Mouse (Mus musculus) lung, postnatal 0 days (tissue): ENCODE data around the gene Klhdc8b. TPM values are rescaled to one million over a fixed set of nuclear protein-coding genes. Genes with fewer than 3 reads are reported as not detected.
A peak's percentile ranks its signal among the peaks of the same experiment; 100 is the strongest.

Experiments used
- ATAC-seq: fragments of 200-750 bp; cut with Nextera tagmentation; 2 replicates; pipeline ENCODE4 v1.8.0; 2017; ENCODE audit warnings: moderate library complexity
- DNase-seq: peaks from one replicate; pipeline ENCODE4 v3.0.0-alpha.2; 2016; ENCODE audit warnings: low spot score
- H3K27ac ChIP-seq: fragments of 300-500 bp; sonication (generic); 2 replicates; pipeline ENCODE4 v1.5.1; 2014; ENCODE audit warnings: antibody characterized with exemption, mild to moderate bottlenecking, low read length, mixed read lengths
- H3K27me3 ChIP-seq: fragments of 300-500 bp; sonication (generic); replicated peaks from 2 replicates; pipeline ENCODE4 v1.6.1; 2014; ENCODE audit warnings: low read length, mixed read lengths; ENCODE audit not compliant: insufficient read depth
- H3K36me3 ChIP-seq: fragments of 300-500 bp; sonication (generic); 2 replicates; pipeline ENCODE4 v1.6.1; 2014; ENCODE audit warnings: low read length, mixed read lengths; ENCODE audit not compliant: insufficient read depth
- H3K4me1 ChIP-seq: fragments of 300-500 bp; sonication (generic); 2 replicates; pipeline ENCODE4 v1.6.1; 2014; ENCODE audit warnings: antibody characterized with exemption, low read depth, low read length, mixed read lengths; ENCODE audit not compliant: insufficient read depth
- H3K4me2 ChIP-seq: fragments of 300-500 bp; sonication (generic); replicated peaks from 2 replicates; pipeline ENCODE4 v1.6.1; 2014; ENCODE audit warnings: low read depth, mild to moderate bottlenecking, low read length, moderate library complexity, mixed read lengths
- H3K4me3 ChIP-seq: fragments of 300-500 bp; sonication (generic); 2 replicates; pipeline ENCODE4 v1.5.1; 2014; ENCODE audit warnings: low read depth, low read length
- H3K9ac ChIP-seq: fragments of 300-500 bp; sonication (generic); replicated peaks from 2 replicates; pipeline ENCODE4 v1.6.1; 2014; ENCODE audit warnings: low read depth, mild to moderate bottlenecking
- H3K9me3 ChIP-seq: fragments of 300-500 bp; sonication (generic); 2 replicates; pipeline ENCODE4 v1.6.1; 2016; ENCODE audit warnings: low read length, mixed read lengths
- CTCF ChIP-seq: IDR thresholded peaks from 2 replicates; pipeline ENCODE4 v1.5.1; 2016; ENCODE audit warnings: antibody characterized with exemption, mild to moderate bottlenecking
- EP300 ChIP-seq: IDR thresholded peaks from 2 replicates; pipeline ENCODE4 v1.6.1; 2016; ENCODE audit warnings: antibody characterized with exemption, mild to moderate bottlenecking, control low read depth
- WGBS: fragments of 180-500 bp; shearing (Covaris S2); extraction: QIAGEN DNeasy Blood & Tissue Kit; methylation state at CpG from one replicate; pipeline ENCODE4 v1.1.7; 2014; 5-methylcytosine and 5-hydroxymethylcytosine counted together
- polyA plus RNA-seq: library from polyadenylated mRNA; unstranded; fragments of >200 nt; fragmentation: Nextera tagmentation; extraction: Ambion mirVana; gene quantifications from 2 replicates; pipeline ENCODE4 v1.2.1, GENCODE M21; 2015

Klhdc8b gene
- 60.5 and 77.6 TPM in 2 replicates for polyA plus RNA-seq

DNA sequence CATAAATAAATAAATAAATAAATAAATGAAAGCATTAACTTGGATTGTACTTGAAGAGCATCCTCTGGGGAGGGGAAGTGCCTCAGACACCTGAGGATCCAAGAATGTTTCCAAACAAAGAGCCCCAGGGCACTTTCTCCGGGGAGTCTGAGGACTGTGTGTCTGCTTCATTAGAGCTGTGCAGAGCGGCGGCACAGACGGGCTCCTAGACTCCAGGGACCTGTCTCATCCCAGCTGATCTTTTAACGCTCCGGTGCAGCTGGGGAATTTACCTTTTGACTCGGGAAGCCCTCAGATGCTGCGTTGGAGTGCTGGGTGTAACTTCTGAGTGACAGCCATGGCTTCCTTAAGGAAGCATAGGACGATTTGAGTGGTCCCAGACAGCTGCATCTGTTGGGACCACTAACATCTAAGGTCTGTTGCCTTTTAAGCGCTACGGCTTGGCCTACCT is at the start of gene Klhdc8b:
Klhdc8b (minus strand) TSS at position 401 of the 451 bp plus-strand sequence.
- no peak for DNase-seq
- peaks cover 23% of the 10 kb centered on the region for H3K4me1 ChIP-seq
- TF ChIP-seq EP300, result no peak
- no peak for TF ChIP-seq CTCF
- peak; percentile 9; the same call in 1 of the 2 replicates for ATAC-seq
- peak within 1 kb of the TSS; percentile 95 for H3K4me3 ChIP-seq
- 12% methylated on average over 11 of the region's 11 CpGs for WGBS
- peak within 1 kb of the TSS; percentile 72 for H3K4me2 ChIP-seq
- H3K36me3 ChIP-seq, result peaks cover 20% of the 10 kb centered on the region
- H3K9ac ChIP-seq, result peak within 1 kb of the TSS; percentile 84
- no peaks in the 10 kb centered on the region for H3K9me3 ChIP-seq
- H3K27ac ChIP-seq, result peak within 1 kb of the TSS; percentile 98
- no peaks in the 10 kb centered on the region for H3K27me3 ChIP-seq

DNA sequence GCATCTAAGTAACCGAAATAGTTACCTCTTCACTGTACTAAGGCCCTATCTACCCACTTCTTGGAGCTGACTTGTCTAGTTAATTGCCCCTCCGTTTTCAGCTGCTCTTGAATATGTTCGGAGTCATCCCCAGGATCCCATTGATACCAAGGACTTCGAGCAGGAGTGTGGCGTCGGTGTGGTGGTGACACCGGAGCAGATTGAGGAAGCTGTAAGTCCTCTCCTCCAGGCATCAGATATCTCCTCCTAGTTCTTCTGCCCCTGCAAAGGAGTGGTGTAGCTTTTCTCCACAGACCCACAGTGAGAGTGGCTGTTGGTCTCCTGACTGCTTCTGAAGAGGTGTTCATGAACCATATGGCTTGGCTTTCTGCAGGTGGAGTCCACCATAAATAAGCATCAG is 47.4 kb upstream of the Klhdc8b start:
- ATAC-seq, result no peak
- H3K4me3 ChIP-seq, result peak overlapping the region; percentile 58; the same call in 1 of the 2 replicates

DNA sequence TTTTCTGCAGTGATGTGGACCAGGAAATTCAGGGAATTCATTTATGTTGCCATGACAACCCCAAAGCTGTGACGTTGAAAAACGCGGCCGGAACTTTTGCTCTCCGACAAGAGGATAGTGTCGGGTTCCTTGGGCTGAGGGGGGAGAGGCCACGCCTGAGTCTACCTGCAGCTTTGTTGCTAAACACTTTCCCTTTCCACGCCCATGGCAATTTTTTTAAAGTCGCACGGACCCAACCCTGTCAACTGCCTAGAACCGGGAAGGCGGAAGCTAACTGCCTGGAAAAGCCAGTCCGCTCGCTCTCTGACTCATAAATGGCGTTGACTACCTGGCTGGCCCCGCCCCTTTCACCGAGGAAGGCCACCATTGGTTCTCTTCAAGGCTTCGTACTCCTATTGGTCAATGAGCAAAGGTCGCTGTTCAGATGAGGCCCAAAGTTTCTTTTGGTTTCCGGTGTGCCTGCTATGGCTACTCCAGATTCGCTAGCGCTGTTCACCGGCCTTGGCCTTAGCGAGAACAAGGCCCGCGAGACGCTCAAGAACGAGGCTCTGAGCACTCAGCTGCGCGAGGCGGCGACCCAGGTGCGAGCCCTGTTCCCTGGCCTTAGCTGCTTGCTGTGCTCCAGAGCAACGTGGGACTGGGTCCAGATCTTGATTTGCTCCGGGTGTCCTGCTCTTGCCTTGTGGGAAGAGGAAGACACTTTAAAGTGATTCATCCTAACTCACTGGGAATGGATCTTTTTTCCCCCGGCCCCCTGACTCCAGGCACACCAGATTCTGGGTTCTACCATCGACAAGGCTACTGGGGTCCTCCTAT is 46.4 kb upstream of the Klhdc8b start, which contains the start of gene Qars:
Qars (plus strand) TSS at position 88 of the 816 bp plus-strand sequence.
- no peaks in the 10 kb centered on the region for H3K9me3 ChIP-seq
- no peaks in the 10 kb centered on the region for H3K27me3 ChIP-seq
- ATAC-seq (peak; percentile 98), DNase-seq (peak; percentile 99)
- H3K36me3 ChIP-seq, result peaks cover 8% of the 10 kb centered on the region
- H3K4me3 ChIP-seq, result peak within 1 kb of the TSS; percentile 58
- under 1% methylated on average over 37 of the region's 37 CpGs for WGBS
- TF ChIP-seq EP300 (no peak), CTCF (no peak)
- H3K4me1 ChIP-seq, result peaks cover 7% of the 10 kb centered on the region; the same call in 1 of the 2 replicates
- H3K4me2 ChIP-seq, result peak within 1 kb of the TSS; percentile 77
- peak within 1 kb of the TSS; percentile 91 for H3K9ac ChIP-seq
- peak within 1 kb of the TSS; percentile 93 for H3K27ac ChIP-seq

More for the DNA sequence above, 47.4 kb upstream of the Klhdc8b start:
- WGBS, result 82% methylated on average over 7 of the region's 7 CpGs
- H3K9ac ChIP-seq, result peak overlapping the region; percentile 91; the same call in 1 of the 2 replicates
- peaks cover 12% of the 10 kb centered on the region; the same call in 1 of the 2 replicates for H3K36me3 ChIP-seq
- no peak for DNase-seq
- no peaks in the 10 kb centered on the region for H3K9me3 ChIP-seq
- H3K27ac ChIP-seq, result peak overlapping the region; percentile 93; the same call in 1 of the 2 replicates
- H3K27me3 ChIP-seq, result no peaks in the 10 kb centered on the region
- peaks cover 7% of the 10 kb centered on the region; the same call in 1 of the 2 replicates for H3K4me1 ChIP-seq
- peak overlapping the region; percentile 77 for H3K4me2 ChIP-seq
- TF ChIP-seq EP300 (no peak), CTCF (no peak)

DNA sequence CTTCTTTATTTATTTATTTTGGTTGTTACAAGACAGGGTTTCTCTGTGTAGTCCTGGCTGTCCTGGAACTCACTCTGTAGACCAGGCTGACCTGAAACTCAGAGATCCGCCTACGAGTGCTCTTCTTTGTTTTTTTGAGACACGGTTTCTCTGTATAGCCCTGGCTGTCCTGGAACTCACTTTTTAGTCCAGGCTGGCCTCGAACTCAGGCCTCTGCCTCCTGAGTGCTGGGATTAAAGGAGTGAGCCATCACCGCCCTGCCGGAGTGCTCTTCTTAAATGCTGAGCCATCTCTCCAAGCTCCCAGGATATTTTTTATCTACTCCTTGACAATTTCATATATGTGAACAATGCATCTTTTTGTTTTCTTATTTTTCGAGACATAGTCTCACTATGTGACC is 45.5 kb upstream of the Klhdc8b start:
- 85% methylated on average over 7 of the region's 7 CpGs for WGBS
- Histone ChIP-seq H3K4me2 (peak overlapping the region; percentile 77; the same call in 1 of the 2 replicates), H3K9me3 (no peaks in the 10 kb centered on the region), H3K36me3 (peaks cover 1% of the 10 kb centered on the region; the same call in 1 of the 2 replicates), H3K27me3 (no peaks in the 10 kb centered on the region), H3K4me1 (peaks cover 7% of the 10 kb centered on the region; the same call in 1 of the 2 replicates), H3K4me3 (peak overlapping the region; percentile 58; the same call in 1 of the 2 replicates), H3K27ac (peak overlapping the region; percentile 93; the same call in 1 of the 2 replicates), H3K9ac (no peak overlapping the region)
- ATAC-seq (no peak), DNase-seq (no peak)
- no peak for TF ChIP-seq EP300
- no peak for TF ChIP-seq CTCF

DNA sequence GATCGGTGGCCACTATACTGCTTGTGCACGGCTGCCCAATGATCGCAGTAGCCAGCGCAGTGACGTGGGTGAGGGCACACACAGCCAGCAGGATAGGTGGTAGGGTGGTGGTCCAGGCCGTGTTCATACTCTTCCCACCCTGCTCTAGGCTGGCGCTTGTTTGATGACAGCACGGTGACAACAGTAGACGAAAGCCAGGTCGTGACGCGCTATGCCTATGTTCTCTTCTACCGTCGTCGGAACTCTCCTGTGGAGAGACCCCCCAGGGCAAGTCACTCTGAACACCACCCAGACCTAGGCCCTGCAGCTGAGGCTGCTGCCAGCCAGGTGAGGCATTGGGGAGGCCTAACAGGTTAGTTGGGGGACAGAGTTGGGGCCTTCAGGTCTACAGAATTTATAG is 38.6 kb upstream of the Klhdc8b start:
- no peak for DNase-seq
- ATAC-seq, result no peak
- Histone ChIP-seq H3K36me3 (peaks cover 62% of the 10 kb centered on the region), H3K27me3 (no peaks in the 10 kb centered on the region), H3K27ac (no peak overlapping the region), H3K9ac (no peak overlapping the region), H3K4me2 (no peak overlapping the region), H3K9me3 (no peaks in the 10 kb centered on the region), H3K4me1 (no peaks in the 10 kb centered on the region), H3K4me3 (no peak overlapping the region)
- TF ChIP-seq EP300 (no peak), CTCF (no peak)
- WGBS, result 95% methylated on average over 15 of the region's 15 CpGs

DNA sequence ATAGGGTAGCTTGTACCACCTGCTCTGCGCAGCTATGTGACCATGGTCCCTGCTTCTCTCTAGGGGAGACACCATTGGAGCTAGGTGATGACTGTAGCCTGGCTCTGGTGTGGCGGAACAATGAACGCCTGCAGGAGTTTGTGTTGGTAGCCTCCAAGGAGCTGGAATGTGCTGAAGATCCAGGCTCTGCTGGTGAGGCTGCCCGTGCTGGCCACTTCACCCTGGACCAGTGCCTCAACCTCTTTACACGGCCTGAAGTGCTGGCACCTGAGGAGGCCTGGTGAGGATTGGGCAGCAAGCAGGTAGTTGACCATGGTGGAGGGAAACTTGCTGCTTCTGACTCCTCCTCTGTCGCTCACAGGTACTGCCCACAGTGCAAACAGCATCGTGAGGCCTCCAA is 37.9 kb upstream of the Klhdc8b start:
- Histone ChIP-seq H3K9me3 (no peaks in the 10 kb centered on the region), H3K4me2 (no peak overlapping the region), H3K27me3 (no peaks in the 10 kb centered on the region), H3K4me1 (no peaks in the 10 kb centered on the region), H3K4me3 (no peak overlapping the region), H3K9ac (no peak overlapping the region), H3K36me3 (peaks cover 69% of the 10 kb centered on the region), H3K27ac (no peak overlapping the region)
- WGBS, result 89% methylated on average over 7 of the region's 7 CpGs
- DNase-seq (no peak), ATAC-seq (no peak)
- TF ChIP-seq CTCF (no peak), EP300 (no peak)
